ENCODE assay signal across 35 mouse cellular contexts in genomic region chr13:19745741-19746140, GRCm38 (mm10). TPM values are rescaled to one million over a fixed set of nuclear protein-coding genes. Genes with fewer than 3 reads are reported as not detected.
DNase-seq lines count a peak whose midpoint lies in the region; ATAC-seq lines count a peak whose summit lies in the region.
"Had no signal": no experiment of that assay in that cellular context is flagged by ENCODE, and none has a peak within 500 bp of the region (broad histone marks: within the 10 kb centered on the region; RNA-seq: fewer than 3 reads in every experiment).

No protein-coding gene starts in this region.

- no peak for ATAC-seq in heart, embryonic 12.5 days (ENCODE audit: insufficient number of reproducible peaks, low FRiP score)
- ATAC-seq in hindbrain, embryonic 11.5 days (ENCODE audit: low FRiP score), result 0 out of 2 replicates have a peak, but pooled peaks have one; percentile 51
- ATAC-seq in hindbrain, embryonic 14.5 days (ENCODE audit: low FRiP score), result no peak
- ATAC-seq: activated CD4-positive, CD25-positive, alpha-beta regulatory T cell, adult 4 months; forebrain, embryonic 14.5 days; intestine, postnatal 0 days; midbrain, embryonic 13.5 days had no signal

- H3K27me3 ChIP-seq in heart, embryonic 12.5 days (replicated peaks), result no peaks in the 10 kb centered on the region
- no peaks in the 10 kb centered on the region for H3K27me3 ChIP-seq in hindbrain, embryonic 11.5 days (ENCODE audit: control insufficient read depth, insufficient read depth, low read length)
- H3K27me3 ChIP-seq in hindbrain, embryonic 14.5 days (ENCODE audit: control insufficient read depth, insufficient read depth, low read length), result no peaks in the 10 kb centered on the region
- H3K27me3 ChIP-seq: embryonic facial prominence, embryonic 12.5 days; limb, embryonic 15.5 days; midbrain, embryonic 13.5 days; neural tube, embryonic 13.5 days had no signal

- H3K9me3 ChIP-seq in heart, embryonic 12.5 days (replicated peaks), result no peaks in the 10 kb centered on the region
- no peaks in the 10 kb centered on the region for H3K9me3 ChIP-seq in hindbrain, embryonic 11.5 days (ENCODE audit: control insufficient read depth, low read length)
- no peaks in the 10 kb centered on the region for H3K9me3 ChIP-seq in hindbrain, embryonic 14.5 days (ENCODE audit: control insufficient read depth, low read length)
- H3K9me3 ChIP-seq: embryonic facial prominence, embryonic 12.5 days; hindbrain, embryonic 10.5 days; limb, embryonic 10.5 days; limb, embryonic 15.5 days; midbrain, embryonic 13.5 days; neural tube, embryonic 13.5 days had no signal

- H3K4me2 ChIP-seq in heart, embryonic 12.5 days, result no peak overlapping the region
- no peak overlapping the region for H3K4me2 ChIP-seq in hindbrain, embryonic 11.5 days (replicated peaks; ENCODE audit: low read depth, low read length)
- H3K4me2 ChIP-seq in hindbrain, embryonic 14.5 days (replicated peaks), result no peak overlapping the region
- H3K4me2 ChIP-seq: embryonic facial prominence, embryonic 12.5 days; limb, embryonic 15.5 days; midbrain, embryonic 13.5 days; neural tube, embryonic 13.5 days had no signal

- WGBS in heart, embryonic 12.5 days, result 41% methylated on average over 2 of the region's 2 CpGs
- 41% methylated on average over 2 of the region's 2 CpGs for WGBS in hindbrain, embryonic 11.5 days
- WGBS in hindbrain, embryonic 14.5 days, result 29% methylated on average over 2 of the region's 2 CpGs

- H3K4me1 ChIP-seq in heart, embryonic 12.5 days (replicated peaks), result peaks cover 3% of the 10 kb centered on the region; the same call in 1 of the 2 replicates
- no peaks in the 10 kb centered on the region for H3K4me1 ChIP-seq in hindbrain, embryonic 11.5 days (replicated peaks; ENCODE audit: control insufficient read depth, insufficient read depth, low read length)
- H3K4me1 ChIP-seq in hindbrain, embryonic 14.5 days (replicated peaks; ENCODE audit: control insufficient read depth, insufficient read depth, low read length), result no peaks in the 10 kb centered on the region
- H3K4me1 ChIP-seq: embryonic facial prominence, embryonic 12.5 days; limb, embryonic 10.5 days; limb, embryonic 15.5 days; midbrain, embryonic 13.5 days; neural tube, embryonic 13.5 days had no signal

- peak; percentile 29 to 35 for DNase-seq in heart, adult 18-20 months
- DNase-seq in hindbrain, embryonic 11.5 days (ENCODE audit: low spot score), result peak; percentile 5
- DNase-seq in hindbrain, embryonic 14.5 days (ENCODE audit: low spot score), result no peak
- DNase-seq in Muller cell, postnatal 12 days (ENCODE audit: inconsistent ontology term), result peak; percentile 61
- no peak for DNase-seq in left cerebral cortex, adult 9 months (ENCODE audit: low spot score in 2 of 2)
- DNase-seq in spleen, postnatal 4 days (ENCODE audit: low spot score in 2 of 2), result no peak
- DNase-seq: adrenal gland, adult 8-10 months; B cell, adult 2 months; cerebellum, adult 2 months; cerebellum, postnatal 14 days; gastrocnemius, postnatal 14 days; kidney, adult 9 months; kidney, postnatal 10 days; lung, adult 2 months; spleen, adult 18-20 months; thymus, adult 18-20 months; thymus, postnatal 25 days had no signal

- H3K36me3 ChIP-seq in heart, embryonic 12.5 days, result no peaks in the 10 kb centered on the region
- H3K36me3 ChIP-seq in hindbrain, embryonic 11.5 days (ENCODE audit: control insufficient read depth, insufficient read depth, low read length), result no peaks in the 10 kb centered on the region
- H3K36me3 ChIP-seq in hindbrain, embryonic 14.5 days (replicated peaks; ENCODE audit: control insufficient read depth, insufficient read depth), result no peaks in the 10 kb centered on the region
- H3K36me3 ChIP-seq: embryonic facial prominence, embryonic 12.5 days; hindbrain, embryonic 10.5 days; limb, embryonic 10.5 days; limb, embryonic 15.5 days; midbrain, embryonic 13.5 days; neural tube, embryonic 13.5 days had no signal

- no peak overlapping the region for H3K4me3 ChIP-seq in heart, embryonic 12.5 days
- no peak overlapping the region for H3K4me3 ChIP-seq in hindbrain, embryonic 11.5 days (ENCODE audit: low read depth, low read length)
- no peak overlapping the region for H3K4me3 ChIP-seq in hindbrain, embryonic 14.5 days (replicated peaks; ENCODE audit: low read length)
- H3K4me3 ChIP-seq: embryonic facial prominence, embryonic 12.5 days; hindbrain, embryonic 10.5 days; limb, embryonic 10.5 days; limb, embryonic 15.5 days; midbrain, embryonic 13.5 days; neural tube, embryonic 13.5 days had no signal

- no peak overlapping the region for H3K27ac ChIP-seq in heart, embryonic 12.5 days (ENCODE audit: poor library complexity, severe bottlenecking)
- no peak overlapping the region for H3K27ac ChIP-seq in hindbrain, embryonic 11.5 days (ENCODE audit: low read depth, low read length)
- H3K27ac ChIP-seq in hindbrain, embryonic 14.5 days, result no peak overlapping the region
- H3K27ac ChIP-seq: embryonic facial prominence, embryonic 12.5 days; hindbrain, embryonic 10.5 days; limb, embryonic 10.5 days; limb, embryonic 15.5 days; liver, embryonic 14.5 days; macrophage; midbrain, embryonic 13.5 days; neural tube, embryonic 13.5 days; stomach, postnatal 0 days had no signal

- H3K9ac ChIP-seq in heart, embryonic 12.5 days, result no peak overlapping the region
- no peak overlapping the region for H3K9ac ChIP-seq in hindbrain, embryonic 11.5 days (ENCODE audit: low read depth, low read length)
- no peak overlapping the region for H3K9ac ChIP-seq in hindbrain, embryonic 14.5 days
- H3K9ac ChIP-seq: embryonic facial prominence, embryonic 12.5 days; limb, embryonic 15.5 days; liver, embryonic 14.5 days; midbrain, embryonic 13.5 days; neural tube, embryonic 13.5 days had no signal

RNA-seq across cellular contexts. Expression of gene Nme8, which starts 48.1 kb away (rescaled TPM):
- total RNA-seq in heart, adult 18-20 months (2021), result not detected
- not detected in 2 replicates for polyA plus RNA-seq in heart, embryonic 12.5 days (2016; fragmentation: Nextera tagmentation; extraction: Ambion mirVana)
- not detected in 2 replicates for polyA plus RNA-seq in hindbrain, embryonic 11.5 days (2014; fragmentation: Nextera tagmentation; extraction: Ambion mirVana)
- 0.17 TPM in 1 of 2 replicates, not detected in the other for polyA plus RNA-seq in hindbrain, embryonic 14.5 days (2014; fragmentation: Nextera tagmentation; extraction: Ambion mirVana)
- total RNA-seq: adrenal gland, adult 8-10 months; adrenal gland, postnatal 4 days; gastrocnemius, postnatal 14 days; layer of hippocampus, postnatal 36 days; left cerebral cortex, postnatal 10 days; megakaryocyte-erythroid progenitor cell, adult 5-6 weeks had no signal
- polyA plus RNA-seq: activated CD4-positive, CD25-positive, alpha-beta regulatory T cell, adult 4 months; cerebellum, adult 2 months; embryonic facial prominence, embryonic 12.5 days; forebrain, embryonic 14.5 days; hindbrain, embryonic 10.5 days; intestine, postnatal 0 days; large intestine, adult 2 months; limb, embryonic 10.5 days; limb, embryonic 15.5 days; liver, embryonic 14.5 days; lung, adult 2 months; macrophage; midbrain, embryonic 13.5 days; neural tube, embryonic 13.5 days; stomach, postnatal 0 days had no signal

Comparison
In these comparisons a context has a peak if more than half of its experiments do, and no peak if none do; other contexts are left out.
1. DNase-seq: peak in heart, adult 18-20 months (2 of 2), hindbrain, embryonic 11.5 days (single experiment) and Muller cell, postnatal 12 days (single experiment); none in hindbrain, embryonic 14.5 days (single experiment), left cerebral cortex, adult 9 months (0 of 2) and spleen, postnatal 4 days (0 of 2).